Mouse (Mus musculus): ENCODE measurements around the gene Bbip1.
A peak's percentile ranks its signal among the peaks of the same experiment; 100 is the strongest.

DNA sequence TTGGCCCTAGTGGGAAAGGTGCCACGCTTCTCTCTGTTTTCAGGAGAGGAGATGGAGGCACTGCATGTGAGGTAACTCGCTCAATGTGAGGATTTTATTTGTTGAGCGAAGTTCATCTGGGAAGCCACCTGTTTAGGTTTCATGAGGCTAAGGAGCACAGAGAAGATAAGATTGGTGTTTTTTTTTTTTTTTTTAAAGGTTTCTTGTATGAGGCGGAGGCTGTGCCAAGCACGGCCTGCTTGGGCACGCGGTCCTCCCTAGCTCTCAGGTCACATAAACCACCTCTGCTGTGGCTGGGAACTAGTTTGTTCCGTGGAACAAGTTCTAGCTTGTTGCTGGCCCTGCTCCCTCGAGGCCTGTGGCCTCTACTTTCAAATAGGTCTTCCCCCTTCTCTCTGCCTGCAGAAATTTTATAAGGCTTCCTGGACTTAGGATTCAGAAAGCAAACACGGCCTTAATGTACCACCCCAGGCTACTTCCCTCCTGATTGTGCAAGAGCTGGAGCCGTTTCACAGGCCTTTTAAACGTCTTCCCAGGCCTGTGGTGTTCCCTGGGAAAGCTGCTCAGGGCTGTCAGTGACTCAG lies 49.8 kb downstream of the Bbip1 start:
- no peak for TF ChIP-seq CTCF (IDR thresholded peaks at IDR 0.05; ENCODE audit: control insufficient read depth, insufficient read depth, insufficient read length)
- TF ChIP-seq CEBPB (IDR thresholded peaks at IDR 0.05; ENCODE audit: low read depth): peak; percentile 58
- TF ChIP-seq MAX (IDR thresholded peaks at IDR 0.05): no peak
- no peak for TF ChIP-seq USF1 (IDR thresholded peaks at IDR 0.05; ENCODE audit: low read depth)
